Mouse (Mus musculus): ENCODE results near the gene Slco1a5.

GRCm38 (mm10) chr6:142305076-142305475 is 17.7 kb downstream of the Slco1a5 start:
- TF ChIP-seq CTCF (IDR thresholded peaks at IDR 0.05; ENCODE audit: extremely low read depth, insufficient read length, insufficient replicate concordance, low read depth, low read length) = no peak
- no peak for TF ChIP-seq POLR2A (IDR thresholded peaks at IDR 0.05; ENCODE audit: low read depth, low read length)

All from small intestine, adult 2 months (tissue).